Mouse (Mus musculus) thymus, adult 2 months (tissue): Measurements from ENCODE around the gene Cd79b.

Experiments
- CTCF ChIP-seq: fragments of 200-500 bp; IDR thresholded peaks from 2 replicates; pipeline ENCODE4 v1.5.1; 2012; ENCODE audit warnings: mild to moderate bottlenecking, control low read depth, low read length, moderate library complexity, borderline replicate concordance; ENCODE audit not compliant: control insufficient read depth, poor library complexity, insufficient read depth; ENCODE audit errors: extremely low read depth
- POLR2A ChIP-seq: fragments of 200-500 bp; IDR thresholded peaks from 2 replicates; pipeline ENCODE4 v1.6.1; 2012; ENCODE audit warnings: mild to moderate bottlenecking, low read length, control low read depth, moderate library complexity; ENCODE audit not compliant: control insufficient read depth, poor library complexity, insufficient read depth; ENCODE audit errors: extremely low read depth

GRCm38 (mm10) chr11:106334066-106334465 is 19.5 kb upstream of the Cd79b start:
- no peak for TF ChIP-seq POLR2A
- no peak for TF ChIP-seq CTCF
